Mouse (Mus musculus) neural tube, embryonic 11.5 days (tissue): ENCODE measurements around the gene Gm29609. TPM values are rescaled to one million over a fixed set of nuclear protein-coding genes. Genes with fewer than 3 reads are reported as not detected.
"Not testable (repeated sequence)": the region's sequence is repeated elsewhere in the genome, so short reads cannot be mapped to it uniquely, and the experiment has no call there.

Source experiments
- ATAC-seq: fragments of 200-750 bp; cut with Nextera tagmentation; 2 replicates; pipeline ENCODE4 v1.8.0; 2017; ENCODE audit warnings: moderate number of reproducible peaks, mild to moderate bottlenecking, moderate TSS enrichment, moderate library complexity; ENCODE audit not compliant: insufficient read depth, low FRiP score, low TSS enrichment
- DNase-seq: peaks from one replicate; pipeline ENCODE4 v3.0.0-alpha.2; 2015; ENCODE audit warnings: low spot score
- H3K27ac ChIP-seq: fragments of 300-500 bp; sonication (generic); 2 replicates; pipeline ENCODE4 v1.5.1; 2014; ENCODE audit warnings: low read depth, mild to moderate bottlenecking, low read length
- H3K27me3 ChIP-seq: fragments of 300-500 bp; sonication (generic); 2 replicates; pipeline ENCODE4 v1.6.1; 2014; ENCODE audit warnings: mild to moderate bottlenecking, low read length, mixed read lengths; ENCODE audit not compliant: control insufficient read depth, insufficient read depth
- H3K36me3 ChIP-seq: fragments of 300-500 bp; sonication (generic); 2 replicates; pipeline ENCODE4 v1.6.1; 2014; ENCODE audit warnings: mild to moderate bottlenecking, low read length, moderate library complexity, mixed read lengths; ENCODE audit not compliant: control insufficient read depth, insufficient read depth
- H3K4me1 ChIP-seq: fragments of 300-500 bp; sonication (generic); 2 replicates; pipeline ENCODE4 v1.6.1; 2014; ENCODE audit warnings: low read length, mixed read lengths; ENCODE audit not compliant: control insufficient read depth, insufficient read depth
- H3K4me2 ChIP-seq: fragments of 300-500 bp; sonication (generic); 2 replicates; pipeline ENCODE4 v1.6.1; 2014; ENCODE audit warnings: low read depth, mild to moderate bottlenecking, moderate library complexity
- H3K4me3 ChIP-seq: fragments of 300-500 bp; sonication (generic); 2 replicates; pipeline ENCODE4 v1.5.1; 2014; ENCODE audit warnings: low read depth, low read length
- H3K9ac ChIP-seq: fragments of 300-500 bp; sonication (generic); 2 replicates; pipeline ENCODE4 v1.6.1; 2014; ENCODE audit warnings: mild to moderate bottlenecking, low read length
- H3K9me3 ChIP-seq: fragments of 300-500 bp; sonication (generic); 2 replicates; pipeline ENCODE4 v1.6.1; 2016; ENCODE audit warnings: low read length; ENCODE audit not compliant: control insufficient read depth
- WGBS: fragments of 180-500 bp; shearing (Covaris S2); extraction: QIAGEN DNeasy Blood & Tissue Kit; methylation state at CpG from one replicate; pipeline ENCODE4 v1.1.7; 2014; 5-methylcytosine and 5-hydroxymethylcytosine counted together
- polyA plus RNA-seq: library from polyadenylated mRNA; unstranded; fragments of >200 nt; fragmentation: Nextera tagmentation; extraction: Ambion mirVana; gene quantifications from 2 replicates; pipeline ENCODE4 v1.2.1, GENCODE M21; 2014

The Gm29609 gene
- polyA plus RNA-seq, 1 experiment from 2014 or later = 1.3 TPM

DNA sequence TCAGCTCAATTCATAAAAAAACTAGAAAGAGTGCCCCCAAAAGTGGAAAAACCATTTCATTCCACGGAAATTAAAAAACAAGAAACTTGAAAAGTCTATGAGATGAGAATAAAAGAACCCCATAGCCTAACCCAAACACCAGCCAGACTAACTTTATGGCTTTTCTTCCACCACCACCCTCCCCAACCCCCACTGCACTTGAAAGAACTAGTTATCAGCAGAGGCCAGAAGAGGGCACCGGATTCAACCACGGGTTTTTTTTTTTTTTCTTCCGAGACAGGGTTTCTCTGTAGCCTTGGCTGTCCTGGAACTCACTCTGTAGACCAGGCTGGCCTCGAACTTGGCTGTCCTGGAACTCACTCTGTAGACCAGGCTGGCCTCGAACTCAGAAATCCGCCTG, 38.6 kb upstream of the Gm29609 start:
- Histone ChIP-seq H3K4me2 (no peak overlapping the region), H3K4me1 (peaks cover 2% of the 10 kb centered on the region; the same call in 1 of the 2 replicates), H3K36me3 (no peaks in the 10 kb centered on the region), H3K9ac (no peak overlapping the region), H3K9me3 (no peaks in the 10 kb centered on the region), H3K27ac (no peak overlapping the region), H3K27me3 (no peaks in the 10 kb centered on the region), H3K4me3 (no peak overlapping the region)
- no peak for ATAC-seq
- WGBS = 56% methylated on average over 7 of the region's 7 CpGs
- no peak for DNase-seq

DNA sequence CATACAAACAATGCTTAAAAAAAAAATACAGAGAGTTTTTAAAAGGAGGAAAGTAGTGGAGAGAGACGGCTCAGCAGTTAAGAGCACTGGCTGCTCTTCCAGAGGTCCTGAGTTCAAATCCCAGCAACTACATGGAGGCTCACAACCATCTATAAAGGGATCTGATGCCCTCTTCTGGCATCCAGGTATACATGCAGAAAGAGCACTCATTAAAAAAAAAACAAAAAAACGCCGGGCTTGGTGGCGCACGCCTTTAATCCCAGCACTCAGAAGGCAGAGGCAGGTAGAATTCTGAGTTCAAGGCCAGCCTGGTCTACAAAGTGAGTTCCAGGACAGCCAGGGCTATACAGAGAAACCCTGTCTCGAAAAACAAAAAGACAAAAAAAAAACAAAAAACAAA, 36.8 kb upstream of the Gm29609 start:
- not testable (repeated sequence) for H3K27ac ChIP-seq, H3K4me3 ChIP-seq, H3K36me3 ChIP-seq, H3K27me3 ChIP-seq, H3K9me3 ChIP-seq, H3K9ac ChIP-seq, H3K4me2 ChIP-seq, H3K4me1 ChIP-seq, ATAC-seq, DNase-seq
- 87% methylated on average over 6 of the region's 6 CpGs for WGBS

DNA sequence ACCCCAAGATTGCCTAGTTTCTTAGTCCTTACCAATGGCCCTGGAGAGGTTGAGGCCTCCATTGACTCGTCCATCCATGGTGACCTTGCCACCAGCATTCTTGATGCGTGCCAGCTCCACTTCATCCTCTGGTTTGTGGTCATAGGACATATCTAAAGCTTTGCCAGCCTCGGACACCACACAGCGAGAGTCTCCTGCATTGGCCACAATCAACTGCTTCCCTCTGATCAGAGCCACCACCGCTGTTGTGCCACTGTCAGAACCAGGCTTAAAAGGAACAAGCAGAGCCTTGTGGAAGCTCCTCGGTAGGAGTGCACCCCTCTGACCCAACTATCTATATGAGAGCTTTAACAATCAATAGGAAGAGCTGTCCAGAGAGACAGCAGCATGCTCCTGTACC, 24.7 kb upstream of the Gm29609 start:
- Histone ChIP-seq H3K4me2 (no peak overlapping the region), H3K9ac (no peak overlapping the region), H3K4me1 (peaks cover 14% of the 10 kb centered on the region; the same call in 1 of the 2 replicates), H3K36me3 (peaks cover 24% of the 10 kb centered on the region), H3K9me3 (peaks cover 5% of the 10 kb centered on the region), H3K27me3 (no peaks in the 10 kb centered on the region), H3K4me3 (no peak overlapping the region), H3K27ac (no peak overlapping the region)
- DNase-seq (no peak), ATAC-seq (no peak)
- 95% methylated on average over 6 of the region's 6 CpGs for WGBS

DNA sequence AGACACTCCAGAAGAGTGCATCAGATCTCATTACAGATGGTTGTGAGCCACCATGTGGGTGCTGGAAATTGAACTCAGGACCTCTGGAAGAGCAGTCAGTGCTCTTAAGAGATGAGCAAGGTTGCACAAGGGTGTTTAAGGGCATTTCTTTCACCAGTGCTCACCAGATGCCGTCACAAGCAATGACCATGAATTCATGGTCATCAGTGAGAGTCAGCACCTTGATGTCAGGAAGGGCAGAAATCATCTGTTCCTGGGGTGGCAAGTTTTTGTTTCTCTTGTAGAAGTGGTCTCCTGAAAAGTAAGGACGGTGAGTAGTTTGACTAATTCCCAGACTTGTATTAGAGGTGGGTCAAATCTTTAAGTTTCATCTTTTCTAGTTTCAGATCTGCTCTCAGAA, 24.2 kb upstream of the Gm29609 start:
- peaks cover 29% of the 10 kb centered on the region for H3K36me3 ChIP-seq
- no peak overlapping the region for H3K4me2 ChIP-seq
- no peak overlapping the region for H3K27ac ChIP-seq
- H3K4me1 ChIP-seq = peaks cover 14% of the 10 kb centered on the region; the same call in 1 of the 2 replicates
- peaks cover 5% of the 10 kb centered on the region for H3K9me3 ChIP-seq
- H3K9ac ChIP-seq = no peak overlapping the region
- WGBS = 89% methylated on average over 2 of the region's 2 CpGs
- no peak for ATAC-seq
- no peak for DNase-seq
- no peaks in the 10 kb centered on the region for H3K27me3 ChIP-seq
- H3K4me3 ChIP-seq = no peak overlapping the region

DNA sequence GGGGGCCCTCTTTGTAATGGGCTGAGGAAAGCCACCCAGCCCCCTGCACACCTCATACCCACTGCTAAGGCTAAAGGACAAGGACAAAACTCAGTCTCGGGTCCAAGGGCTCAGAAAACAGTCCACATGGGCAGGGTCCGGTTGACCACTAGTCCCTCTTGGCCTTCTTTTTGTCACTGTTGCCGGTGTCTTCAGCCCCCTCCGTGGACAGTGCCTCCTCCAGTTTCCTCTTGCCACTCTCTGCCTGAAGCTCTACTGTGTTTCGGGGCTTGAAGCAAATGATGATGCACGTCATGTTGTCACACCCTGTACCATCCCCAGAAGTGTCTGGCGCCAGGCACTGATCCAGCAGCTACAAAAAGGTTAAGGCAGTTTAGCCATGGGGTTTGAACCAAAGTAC, 23.2 kb upstream of the Gm29609 start:
- Histone ChIP-seq H3K4me2 (peak overlapping the region; percentile 70), H3K27me3 (no peaks in the 10 kb centered on the region), H3K9ac (peak overlapping the region; percentile 67; the same call in 1 of the 2 replicates), H3K36me3 (peaks cover 33% of the 10 kb centered on the region), H3K9me3 (peaks cover 5% of the 10 kb centered on the region), H3K4me3 (peak overlapping the region; percentile 81), H3K4me1 (peaks cover 14% of the 10 kb centered on the region; the same call in 1 of the 2 replicates), H3K27ac (peak overlapping the region; percentile 76; the same call in 1 of the 2 replicates)
- ATAC-seq (no peak), DNase-seq (no peak)
- 80% methylated on average over 7 of the region's 7 CpGs for WGBS

DNA sequence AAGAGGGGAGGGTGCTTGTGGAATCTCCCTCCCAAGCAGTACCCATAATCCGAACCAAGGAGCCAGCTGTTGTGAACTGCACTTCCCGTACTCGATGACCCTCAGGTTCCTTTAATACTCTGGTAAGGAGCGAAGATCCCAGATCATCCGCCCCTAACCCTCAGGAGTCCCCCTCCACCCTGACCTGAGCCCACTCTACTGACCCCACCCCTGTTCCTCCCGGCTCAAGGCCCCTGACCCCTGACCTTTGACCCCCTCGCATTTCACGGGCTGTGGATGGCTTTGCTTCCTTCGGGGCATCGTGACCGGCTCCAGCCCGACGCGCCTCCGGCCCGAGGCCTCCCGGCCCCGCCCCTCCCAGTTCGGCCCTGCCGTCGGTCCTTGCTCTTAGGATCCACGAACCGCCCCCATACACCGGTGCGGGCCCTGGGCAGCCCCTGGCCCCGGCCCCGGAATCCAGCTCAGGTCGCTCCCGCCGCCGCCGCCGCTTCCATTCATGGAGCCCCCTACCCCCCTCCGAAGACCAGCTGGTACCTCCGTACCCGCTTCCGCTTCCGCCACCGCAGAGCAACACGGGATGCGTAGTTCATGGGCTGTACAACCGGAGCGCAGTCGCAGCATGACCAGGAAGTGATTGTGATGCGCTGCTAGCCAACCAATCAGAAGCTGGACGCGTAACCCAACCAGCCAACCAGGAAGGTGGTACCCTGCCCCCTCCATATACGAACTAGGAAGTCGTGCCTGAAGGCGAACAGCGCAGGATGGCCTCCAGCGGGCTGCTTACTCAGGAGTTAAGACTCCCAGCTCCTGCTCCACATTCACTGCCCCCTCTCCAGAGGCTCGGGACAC, 22.3 kb upstream of the Gm29609 start, which contains the start of gene Zfp513:
Zfp513 (minus strand) TSS at position 562 of the 849 bp plus-strand sequence.
- H3K4me3 ChIP-seq = peak within 1 kb of the TSS; percentile 81
- H3K9ac ChIP-seq = peak within 1 kb of the TSS; percentile 88
- peak within 1 kb of the TSS; percentile 89 for H3K4me2 ChIP-seq
- WGBS = under 1% methylated on average over 53 of the region's 53 CpGs
- H3K36me3 ChIP-seq = peaks cover 36% of the 10 kb centered on the region
- H3K9me3 ChIP-seq = peaks cover 5% of the 10 kb centered on the region
- peak; percentile 96 for DNase-seq
- peak within 1 kb of the TSS; percentile 76 for H3K27ac ChIP-seq
- H3K27me3 ChIP-seq = no peaks in the 10 kb centered on the region
- peak; percentile 96 for ATAC-seq
- peaks cover 14% of the 10 kb centered on the region; the same call in 1 of the 2 replicates for H3K4me1 ChIP-seq

DNA sequence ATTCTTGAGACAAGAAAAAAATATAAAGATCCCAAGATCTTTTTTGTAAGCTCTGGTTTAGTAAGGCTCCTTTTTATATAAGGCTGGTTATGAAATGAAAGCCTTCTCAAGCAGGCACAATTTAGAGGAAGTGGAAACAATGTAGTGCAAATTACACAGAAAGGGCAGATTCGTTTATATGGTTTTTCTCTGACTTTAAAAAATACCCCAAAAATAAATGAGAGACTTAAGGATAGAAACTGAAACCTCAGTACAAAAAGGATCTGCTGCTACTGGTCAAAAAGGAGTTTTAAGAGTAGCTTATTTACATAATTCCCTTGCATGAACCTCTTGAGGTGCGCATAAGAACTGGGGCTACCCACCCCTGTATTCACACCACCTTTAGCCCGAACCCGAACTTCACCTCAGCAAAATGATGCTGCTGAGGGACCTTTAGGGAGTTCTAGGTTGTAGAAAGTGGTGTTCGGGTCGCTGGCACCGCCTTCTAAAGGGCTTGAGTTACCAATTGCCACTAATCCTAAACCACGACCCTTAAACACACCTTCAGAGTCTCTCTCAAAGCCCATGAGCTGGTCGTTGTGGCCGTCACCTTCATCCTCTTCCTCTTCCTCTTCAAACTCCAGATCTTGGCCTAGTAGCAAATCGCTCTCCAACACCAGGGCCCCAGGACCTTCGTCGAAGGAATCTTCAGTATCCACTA, 21.5 kb upstream of the Gm29609 start:
- no peak for ATAC-seq
- WGBS = 24% methylated on average over 13 of the region's 13 CpGs
- Histone ChIP-seq H3K27me3 (no peaks in the 10 kb centered on the region), H3K27ac (peak overlapping the region; percentile 57; the same call in 1 of the 2 replicates), H3K9me3 (peaks cover 5% of the 10 kb centered on the region), H3K4me3 (peak overlapping the region; percentile 81), H3K4me2 (peak overlapping the region; percentile 89), H3K4me1 (peaks cover 14% of the 10 kb centered on the region; the same call in 1 of the 2 replicates), H3K9ac (peak overlapping the region; percentile 88), H3K36me3 (peaks cover 39% of the 10 kb centered on the region)
- DNase-seq = no peak

DNA sequence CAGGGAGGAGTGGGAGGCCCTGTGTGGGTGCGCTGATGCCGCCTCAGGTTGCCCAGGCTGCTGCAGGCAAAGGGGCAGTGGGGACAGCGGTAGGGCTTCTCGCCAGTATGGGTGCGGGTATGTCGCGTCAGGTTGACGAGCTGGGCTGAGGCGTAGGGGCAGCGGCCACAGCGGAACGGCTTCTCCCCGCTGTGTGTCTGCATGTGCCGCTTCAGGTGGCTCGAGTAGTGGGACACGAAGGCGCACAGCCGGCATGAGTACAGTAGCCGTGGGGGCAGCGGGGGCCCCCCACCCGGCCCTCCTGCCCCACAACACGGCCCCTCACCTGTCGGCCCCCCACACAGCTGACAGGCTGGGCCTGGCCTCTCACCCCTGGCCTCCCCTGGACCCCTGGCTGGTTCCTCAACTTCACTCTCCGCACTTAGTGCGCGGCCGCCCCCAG, 20.6 kb upstream of the Gm29609 start:
- no peaks in the 10 kb centered on the region for H3K27me3 ChIP-seq
- peak overlapping the region; percentile 89; the same call in 1 of the 2 replicates for H3K4me2 ChIP-seq
- H3K4me3 ChIP-seq = peak overlapping the region; percentile 12; the same call in 1 of the 2 replicates
- H3K9ac ChIP-seq = no peak overlapping the region
- peaks cover 5% of the 10 kb centered on the region for H3K9me3 ChIP-seq
- no peak overlapping the region; the same call in 1 of the 2 replicates for H3K27ac ChIP-seq
- WGBS = 90% methylated on average over 27 of the region's 27 CpGs
- no peak for ATAC-seq
- H3K36me3 ChIP-seq = peaks cover 37% of the 10 kb centered on the region
- no peak for DNase-seq
- H3K4me1 ChIP-seq = peaks cover 14% of the 10 kb centered on the region; the same call in 1 of the 2 replicates
